Mouse (Mus musculus): ENCODE measurements around the gene Gm853. TPM values are rescaled to one million over a fixed set of nuclear protein-coding genes. Genes with fewer than 3 reads are reported as not detected.
"Not testable (repeated sequence)": the region's sequence is repeated elsewhere in the genome, so short reads cannot be mapped to it uniquely, and the experiment has no call there.

Gene Gm853
- polyA plus RNA-seq, 1 experiment from 2014 or later, result not detected

GRCm38 (mm10) chr4:130260406-130260805, 38.2 kb upstream of the Gm853 start:
- 33% methylated on average over 5 of the region's 5 CpGs for WGBS
- no peak for ATAC-seq (replicated peaks; ENCODE audit: low FRiP score)

GRCm38 (mm10) chr4:130252441-130253157, 30.4 kb upstream of the Gm853 start:
- no peak overlapping the region for H3K27ac ChIP-seq (ENCODE audit: low read depth, low read length)
- peaks cover 4% of the 10 kb centered on the region for H3K36me3 ChIP-seq (ENCODE audit: control insufficient read depth, insufficient read depth, low read length)
- no peaks in the 10 kb centered on the region for H3K4me1 ChIP-seq (replicated peaks; ENCODE audit: control insufficient read depth, insufficient read depth, low read length)
- H3K9me3 ChIP-seq (ENCODE audit: control insufficient read depth, low read length), result no peaks in the 10 kb centered on the region
- WGBS, result 62% methylated on average over 8 of the region's 8 CpGs
- 0 out of 2 replicates have a peak, but pooled peaks have one; percentile 33 for ATAC-seq (replicated peaks; ENCODE audit: low FRiP score)
- H3K27me3 ChIP-seq (ENCODE audit: control insufficient read depth, insufficient read depth, low read length), result no peaks in the 10 kb centered on the region
- H3K4me2 ChIP-seq (ENCODE audit: low read depth, low read length, severe bottlenecking), result no peak overlapping the region
- H3K9ac ChIP-seq (ENCODE audit: low read length), result no peak overlapping the region
- DNase-seq (ENCODE audit: low spot score), result no peak
- no peak overlapping the region for H3K4me3 ChIP-seq (ENCODE audit: low read depth, low read length)

More at GRCm38 (mm10) chr4:130260406-130260805, 38.2 kb upstream of the Gm853 start:
- peaks cover 7% of the 10 kb centered on the region; the same call in 1 of the 2 replicates for H3K36me3 ChIP-seq (ENCODE audit: control insufficient read depth, insufficient read depth, low read length)
- no peak overlapping the region for H3K4me2 ChIP-seq (ENCODE audit: low read depth, low read length, severe bottlenecking)
- H3K9me3 ChIP-seq (ENCODE audit: control insufficient read depth, low read length), result no peaks in the 10 kb centered on the region
- DNase-seq (ENCODE audit: low spot score), result no peak
- H3K27me3 ChIP-seq (ENCODE audit: control insufficient read depth, insufficient read depth, low read length), result no peaks in the 10 kb centered on the region
- H3K4me3 ChIP-seq (ENCODE audit: low read depth, low read length), result no peak overlapping the region
- H3K9ac ChIP-seq (ENCODE audit: low read length), result no peak overlapping the region
- 0 out of 2 replicates have a peak, but pooled peaks cover 2% of the 10 kb centered on the region for H3K4me1 ChIP-seq (replicated peaks; ENCODE audit: control insufficient read depth, insufficient read depth, low read length)
- H3K27ac ChIP-seq (ENCODE audit: low read depth, low read length), result no peak overlapping the region

GRCm38 (mm10) chr4:130251763-130252162, 29.6 kb upstream of the Gm853 start:
- no peak overlapping the region for H3K9ac ChIP-seq (ENCODE audit: low read length)
- DNase-seq (ENCODE audit: low spot score) (no peak), ATAC-seq (replicated peaks; ENCODE audit: low FRiP score) (no peak)
- 38% methylated on average over 3 of the region's 3 CpGs for WGBS
- no peak overlapping the region for H3K27ac ChIP-seq (ENCODE audit: low read depth, low read length)
- H3K9me3 ChIP-seq (ENCODE audit: control insufficient read depth, low read length), result no peaks in the 10 kb centered on the region
- no peaks in the 10 kb centered on the region for H3K27me3 ChIP-seq (ENCODE audit: control insufficient read depth, insufficient read depth, low read length)
- H3K4me3 ChIP-seq (ENCODE audit: low read depth, low read length), result no peak overlapping the region
- peaks cover 4% of the 10 kb centered on the region for H3K36me3 ChIP-seq (ENCODE audit: control insufficient read depth, insufficient read depth, low read length)
- no peak overlapping the region for H3K4me2 ChIP-seq (ENCODE audit: low read depth, low read length, severe bottlenecking)
- no peaks in the 10 kb centered on the region for H3K4me1 ChIP-seq (replicated peaks; ENCODE audit: control insufficient read depth, insufficient read depth, low read length)

- Histone ChIP-seq H3K9me3 (ENCODE audit: control insufficient read depth, low read length) (no peaks in the 10 kb centered on the region), H3K27me3 (ENCODE audit: control insufficient read depth, insufficient read depth, low read length) (no peaks in the 10 kb centered on the region), H3K27ac (ENCODE audit: low read depth, low read length) (no peak overlapping the region), H3K9ac (ENCODE audit: low read length) (no peak overlapping the region), H3K4me2 (ENCODE audit: low read depth, low read length, severe bottlenecking) (no peak overlapping the region), H3K36me3 (ENCODE audit: control insufficient read depth, insufficient read depth, low read length) (peaks cover 4% of the 10 kb centered on the region), H3K4me1 (replicated peaks; ENCODE audit: control insufficient read depth, insufficient read depth, low read length) (no peaks in the 10 kb centered on the region), H3K4me3 (ENCODE audit: low read depth, low read length) (no peak overlapping the region)
- WGBS, result 47% methylated on average over 7 of the region's 7 CpGs
- DNase-seq (ENCODE audit: low spot score), result no peak
- ATAC-seq (replicated peaks; ENCODE audit: low FRiP score), result no peak
Observed at GRCm38 (mm10) chr4:130251172-130251705, 29.0 kb upstream of the Gm853 start.

GRCm38 (mm10) chr4:130248636-130249035, 26.4 kb upstream of the Gm853 start:
- Histone ChIP-seq H3K27me3 (ENCODE audit: control insufficient read depth, insufficient read depth, low read length) (no peaks in the 10 kb centered on the region), H3K9me3 (ENCODE audit: control insufficient read depth, low read length) (no peaks in the 10 kb centered on the region), H3K4me2 (ENCODE audit: low read depth, low read length, severe bottlenecking) (no peak overlapping the region), H3K4me3 (ENCODE audit: low read depth, low read length) (no peak overlapping the region), H3K9ac (ENCODE audit: low read length) (no peak overlapping the region), H3K27ac (ENCODE audit: low read depth, low read length) (no peak overlapping the region), H3K4me1 (replicated peaks; ENCODE audit: control insufficient read depth, insufficient read depth, low read length) (no peaks in the 10 kb centered on the region), H3K36me3 (ENCODE audit: control insufficient read depth, insufficient read depth, low read length) (no peaks in the 10 kb centered on the region; the same call in 1 of the 2 replicates)
- ATAC-seq (replicated peaks; ENCODE audit: low FRiP score), result no peak
- 64% methylated on average over 3 of the region's 3 CpGs for WGBS
- DNase-seq (ENCODE audit: low spot score), result no peak

- no peaks in the 10 kb centered on the region for H3K36me3 ChIP-seq (ENCODE audit: control insufficient read depth, insufficient read depth, low read length)
- WGBS, result 3% methylated on average over 6 of the region's 6 CpGs
- H3K4me2 ChIP-seq (ENCODE audit: low read depth, low read length, severe bottlenecking), result no peak overlapping the region
- H3K27me3 ChIP-seq (ENCODE audit: control insufficient read depth, insufficient read depth, low read length), result no peaks in the 10 kb centered on the region
- DNase-seq (ENCODE audit: low spot score), result peak; percentile 87
- no peak overlapping the region for H3K4me3 ChIP-seq (ENCODE audit: low read depth, low read length)
- H3K4me1 ChIP-seq (replicated peaks; ENCODE audit: control insufficient read depth, insufficient read depth, low read length), result no peaks in the 10 kb centered on the region
- no peak for ATAC-seq (replicated peaks; ENCODE audit: low FRiP score)
- no peak overlapping the region for H3K27ac ChIP-seq (ENCODE audit: low read depth, low read length)
- H3K9me3 ChIP-seq (ENCODE audit: control insufficient read depth, low read length), result no peaks in the 10 kb centered on the region
- no peak overlapping the region for H3K9ac ChIP-seq (ENCODE audit: low read length)
Observed at GRCm38 (mm10) chr4:130246132-130246531, 23.9 kb upstream of the Gm853 start.

- WGBS, result 80% methylated on average over 8 of the region's 8 CpGs
- no peak for DNase-seq (ENCODE audit: low spot score)
Observed at GRCm38 (mm10) chr4:130244749-130245148, 22.5 kb upstream of the Gm853 start.

GRCm38 (mm10) chr4:130243621-130244020, 21.4 kb upstream of the Gm853 start:
- H3K9me3 ChIP-seq (ENCODE audit: control insufficient read depth, low read length); ATAC-seq (replicated peaks; ENCODE audit: low FRiP score); H3K27ac ChIP-seq (ENCODE audit: low read depth, low read length); H3K9ac ChIP-seq (ENCODE audit: low read length); H3K4me1 ChIP-seq (replicated peaks; ENCODE audit: control insufficient read depth, insufficient read depth, low read length); H3K27me3 ChIP-seq (ENCODE audit: control insufficient read depth, insufficient read depth, low read length); DNase-seq (ENCODE audit: low spot score); H3K4me2 ChIP-seq (ENCODE audit: low read depth, low read length, severe bottlenecking); H3K36me3 ChIP-seq (ENCODE audit: control insufficient read depth, insufficient read depth, low read length); H3K4me3 ChIP-seq (ENCODE audit: low read depth, low read length): not testable (repeated sequence)
- WGBS, result 86% methylated on average over 1 of the region's 1 CpGs

More at GRCm38 (mm10) chr4:130244749-130245148, 22.5 kb upstream of the Gm853 start:
- Histone ChIP-seq H3K27ac (ENCODE audit: low read depth, low read length) (no peak overlapping the region), H3K36me3 (ENCODE audit: control insufficient read depth, insufficient read depth, low read length) (no peaks in the 10 kb centered on the region), H3K4me1 (replicated peaks; ENCODE audit: control insufficient read depth, insufficient read depth, low read length) (no peaks in the 10 kb centered on the region), H3K9me3 (ENCODE audit: control insufficient read depth, low read length) (no peaks in the 10 kb centered on the region), H3K27me3 (ENCODE audit: control insufficient read depth, insufficient read depth, low read length) (no peaks in the 10 kb centered on the region), H3K4me2 (ENCODE audit: low read depth, low read length, severe bottlenecking) (no peak overlapping the region), H3K4me3 (ENCODE audit: low read depth, low read length) (no peak overlapping the region), H3K9ac (ENCODE audit: low read length) (no peak overlapping the region)
- ATAC-seq (replicated peaks; ENCODE audit: low FRiP score), result no peak

- DNase-seq (ENCODE audit: low spot score) (no peak), ATAC-seq (replicated peaks; ENCODE audit: low FRiP score) (no peak)
- H3K27ac ChIP-seq (ENCODE audit: low read depth, low read length), result no peak overlapping the region
- H3K36me3 ChIP-seq (ENCODE audit: control insufficient read depth, insufficient read depth, low read length), result no peaks in the 10 kb centered on the region
- no peaks in the 10 kb centered on the region for H3K4me1 ChIP-seq (replicated peaks; ENCODE audit: control insufficient read depth, insufficient read depth, low read length)
- H3K9me3 ChIP-seq (ENCODE audit: control insufficient read depth, low read length), result no peaks in the 10 kb centered on the region
- H3K4me2 ChIP-seq (ENCODE audit: low read depth, low read length, severe bottlenecking), result no peak overlapping the region
- 92% methylated on average over 5 of the region's 5 CpGs for WGBS
- no peak overlapping the region for H3K9ac ChIP-seq (ENCODE audit: low read length)
- no peaks in the 10 kb centered on the region for H3K27me3 ChIP-seq (ENCODE audit: control insufficient read depth, insufficient read depth, low read length)
- H3K4me3 ChIP-seq (ENCODE audit: low read depth, low read length), result no peak overlapping the region
Observed at GRCm38 (mm10) chr4:130242956-130243355, 20.8 kb upstream of the Gm853 start.
